Mouse (Mus musculus) forebrain, embryonic 12.5 days (tissue): ENCODE data around the gene Pawr. TPM values are rescaled to one million over a fixed set of nuclear protein-coding genes. Genes with fewer than 3 reads are reported as not detected.
A peak's percentile ranks its signal among the peaks of the same experiment; 100 is the strongest.

ENCODE experiments used
- ATAC-seq: fragments of 200-750 bp; cut with Nextera tagmentation; 2 replicates; pipeline ENCODE4 v1.8.0; 2017; ENCODE audit warnings: moderate TSS enrichment; ENCODE audit not compliant: low FRiP score
- H3K27ac ChIP-seq: fragments of 300-500 bp; sonication (generic); 2 replicates; pipeline ENCODE4 v1.5.1; 2016; ENCODE audit warnings: mild to moderate bottlenecking
- H3K27me3 ChIP-seq: fragments of 300-500 bp; sonication (generic); 2 replicates; pipeline ENCODE4 v1.6.1; 2016; ENCODE audit warnings: mild to moderate bottlenecking
- H3K36me3 ChIP-seq: fragments of 300-500 bp; sonication (generic); replicated peaks from 2 replicates; pipeline ENCODE4 v1.6.1; 2016; ENCODE audit warnings: mild to moderate bottlenecking
- H3K4me1 ChIP-seq: fragments of 300-500 bp; sonication (generic); 2 replicates; pipeline ENCODE4 v1.6.1; 2016
- H3K4me2 ChIP-seq: fragments of 300-500 bp; sonication (generic); 2 replicates; pipeline ENCODE4 v1.6.1; 2016; ENCODE audit warnings: mild to moderate bottlenecking, moderate library complexity
- H3K4me3 ChIP-seq: fragments of 300-500 bp; sonication (generic); replicated peaks from 2 replicates; pipeline ENCODE4 v1.5.1; 2016; ENCODE audit warnings: mild to moderate bottlenecking
- H3K9ac ChIP-seq: fragments of 300-500 bp; sonication (generic); 2 replicates; pipeline ENCODE4 v1.6.1; 2016; ENCODE audit warnings: mild to moderate bottlenecking
- H3K9me3 ChIP-seq: fragments of 300-500 bp; sonication (generic); 2 replicates; pipeline ENCODE4 v1.6.1; 2016
- WGBS: fragments of 180-500 bp; shearing (Covaris S2); methylation state at CpG from one replicate; pipeline ENCODE4 v1.1.7; 2016; 5-methylcytosine and 5-hydroxymethylcytosine counted together
- polyA plus RNA-seq: library from polyadenylated mRNA; unstranded; fragments of >200 nt; fragmentation: Nextera tagmentation; extraction: Ambion mirVana; gene quantifications from 2 replicates; pipeline ENCODE4 v1.2.1, GENCODE M21; 2016

The Pawr gene
- polyA plus RNA-seq, 1 experiment from 2014 or later = 13.3 TPM

DNA sequence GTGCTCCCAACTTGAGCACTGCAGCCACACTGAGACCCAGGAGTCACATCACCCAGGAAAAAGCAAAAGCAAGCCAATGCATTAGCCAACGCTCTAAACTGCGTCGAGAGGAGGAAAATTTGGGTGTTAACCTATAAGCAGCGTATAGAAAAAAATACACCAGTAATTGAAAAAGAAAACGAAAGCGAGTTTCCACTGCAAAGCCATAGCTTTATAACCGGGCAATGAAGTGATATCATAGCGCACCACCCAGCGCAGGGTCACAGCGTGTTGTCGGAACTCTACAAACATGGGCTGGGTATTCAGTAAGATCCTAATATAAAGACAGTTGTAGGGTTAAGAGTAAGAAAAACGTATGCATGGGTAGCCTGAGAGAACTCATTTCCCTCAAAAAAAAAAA lies 2.9 kb upstream of the Pawr start:
- Histone ChIP-seq H3K9ac (no peak overlapping the region), H3K27ac (no peak overlapping the region), H3K4me2 (no peak overlapping the region), H3K36me3 (no peaks in the 10 kb centered on the region), H3K4me1 (peaks cover 12% of the 10 kb centered on the region), H3K9me3 (no peaks in the 10 kb centered on the region), H3K4me3 (no peak overlapping the region), H3K27me3 (peaks cover 18% of the 10 kb centered on the region)
- 87% methylated on average over 12 of the region's 12 CpGs for WGBS
- no peak for ATAC-seq

DNA sequence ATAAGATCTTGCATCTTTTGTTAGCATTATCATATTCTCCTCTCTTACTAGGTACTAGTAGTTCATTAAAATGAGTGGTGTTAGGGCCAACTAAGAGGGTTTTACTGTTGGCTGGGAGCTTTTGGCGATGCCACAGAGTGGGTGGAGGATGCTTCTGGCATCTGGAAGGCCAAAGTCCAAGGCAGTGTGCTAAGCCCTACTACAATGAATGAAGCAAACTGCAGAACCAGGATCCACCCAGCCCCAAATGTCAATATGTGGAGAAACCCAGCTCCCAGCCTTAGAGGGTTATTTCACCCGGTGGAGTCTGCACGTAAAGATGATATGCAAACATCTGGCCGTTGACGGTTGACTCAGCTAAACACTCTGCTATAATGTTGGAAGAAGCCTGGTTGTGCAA lies 2.1 kb upstream of the Pawr start:
- ATAC-seq = no peak
- 90% methylated on average over 5 of the region's 5 CpGs for WGBS

GRCm38 (mm10) chr10:108330964-108331363 lies 957 bp upstream of the Pawr start:
- no peak overlapping the region; the same call in 1 of the 2 replicates for H3K4me3 ChIP-seq
- H3K4me1 ChIP-seq = peaks cover 16% of the 10 kb centered on the region
- H3K4me2 ChIP-seq = peak overlapping the region; percentile 93
- no peak for ATAC-seq
- peaks cover 18% of the 10 kb centered on the region for H3K27me3 ChIP-seq
- no peaks in the 10 kb centered on the region for H3K9me3 ChIP-seq
- H3K27ac ChIP-seq = no peak overlapping the region
- 6% methylated on average over 10 of the region's 10 CpGs for WGBS
- H3K36me3 ChIP-seq = no peaks in the 10 kb centered on the region
- no peak overlapping the region for H3K9ac ChIP-seq

More for the DNA sequence above, 2.1 kb upstream of the Pawr start:
- no peak overlapping the region for H3K9ac ChIP-seq
- no peaks in the 10 kb centered on the region for H3K36me3 ChIP-seq
- H3K4me2 ChIP-seq = no peak overlapping the region
- H3K27ac ChIP-seq = no peak overlapping the region
- no peaks in the 10 kb centered on the region for H3K9me3 ChIP-seq
- peaks cover 18% of the 10 kb centered on the region for H3K27me3 ChIP-seq
- no peak overlapping the region for H3K4me3 ChIP-seq
- H3K4me1 ChIP-seq = peaks cover 16% of the 10 kb centered on the region

GRCm38 (mm10) chr10:108332571-108333541 lies 935 bp downstream of the Pawr start:
- Histone ChIP-seq H3K4me3 (peak overlapping the region; percentile 86), H3K27ac (peak overlapping the region; percentile 75), H3K9me3 (no peaks in the 10 kb centered on the region), H3K4me1 (peaks cover 16% of the 10 kb centered on the region), H3K9ac (peak overlapping the region; percentile 80), H3K27me3 (peaks cover 18% of the 10 kb centered on the region), H3K36me3 (no peaks in the 10 kb centered on the region), H3K4me2 (peak overlapping the region; percentile 93)
- ATAC-seq = peak; percentile 60
- under 1% methylated on average over 125 of the region's 129 CpGs for WGBS

DNA sequence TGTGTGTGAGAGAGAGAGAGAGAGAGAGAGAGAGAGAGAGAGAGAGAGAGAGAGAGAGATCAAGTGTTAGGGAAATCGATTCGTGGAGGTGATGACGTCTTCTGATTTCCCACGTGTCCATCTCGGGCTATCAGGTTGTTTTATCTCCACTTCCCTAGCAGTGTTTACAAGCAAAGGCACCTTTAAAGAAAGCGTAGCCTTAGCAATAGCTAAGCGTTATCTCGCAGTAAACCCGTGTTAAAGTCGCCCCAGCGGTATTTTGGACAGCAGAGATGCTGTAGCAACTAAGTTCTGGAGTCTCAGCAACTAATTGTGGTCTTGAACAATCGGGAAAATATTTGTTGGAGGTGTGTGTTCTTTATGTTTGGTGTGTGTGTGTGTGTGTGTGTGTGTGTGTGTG lies 1.7 kb downstream of the Pawr start:
- ATAC-seq = no peak
- 3% methylated on average over 12 of the region's 12 CpGs for WGBS
- peak overlapping the region; percentile 80 for H3K9ac ChIP-seq
- peak overlapping the region; percentile 86 for H3K4me3 ChIP-seq
- peak overlapping the region; percentile 93 for H3K4me2 ChIP-seq
- H3K27ac ChIP-seq = no peak overlapping the region
- H3K9me3 ChIP-seq = no peaks in the 10 kb centered on the region
- peaks cover 23% of the 10 kb centered on the region for H3K4me1 ChIP-seq
- H3K27me3 ChIP-seq = peaks cover 14% of the 10 kb centered on the region
- H3K36me3 ChIP-seq = no peaks in the 10 kb centered on the region

DNA sequence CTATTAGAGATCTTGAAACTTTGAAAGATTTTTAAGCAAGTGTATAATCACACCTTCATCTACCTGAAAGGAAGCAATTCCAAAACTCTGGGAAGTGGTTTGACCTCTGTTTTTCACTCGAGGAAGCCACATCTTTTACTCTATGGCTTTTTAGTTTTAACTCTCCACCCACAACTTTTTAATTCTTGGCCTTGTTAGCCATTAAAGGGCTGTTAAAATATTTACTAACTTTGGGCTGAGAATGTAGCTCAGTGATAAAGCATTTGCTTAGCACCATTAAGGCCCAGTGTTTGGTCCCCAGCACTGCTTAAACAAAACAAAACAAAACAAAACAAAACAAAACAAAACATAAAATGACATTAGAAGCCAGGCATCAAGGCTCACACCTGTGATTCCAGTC lies 2.2 kb downstream of the Pawr start:
- peak overlapping the region; percentile 93 for H3K4me2 ChIP-seq
- 35% methylated on average over 1 of the region's 1 CpGs for WGBS
- no peak for ATAC-seq
- peaks cover 14% of the 10 kb centered on the region for H3K27me3 ChIP-seq
- peaks cover 28% of the 10 kb centered on the region for H3K4me1 ChIP-seq
- peak overlapping the region; percentile 86 for H3K4me3 ChIP-seq
- H3K9ac ChIP-seq = no peak overlapping the region
- H3K36me3 ChIP-seq = no peaks in the 10 kb centered on the region
- H3K9me3 ChIP-seq = no peaks in the 10 kb centered on the region
- H3K27ac ChIP-seq = no peak overlapping the region

DNA sequence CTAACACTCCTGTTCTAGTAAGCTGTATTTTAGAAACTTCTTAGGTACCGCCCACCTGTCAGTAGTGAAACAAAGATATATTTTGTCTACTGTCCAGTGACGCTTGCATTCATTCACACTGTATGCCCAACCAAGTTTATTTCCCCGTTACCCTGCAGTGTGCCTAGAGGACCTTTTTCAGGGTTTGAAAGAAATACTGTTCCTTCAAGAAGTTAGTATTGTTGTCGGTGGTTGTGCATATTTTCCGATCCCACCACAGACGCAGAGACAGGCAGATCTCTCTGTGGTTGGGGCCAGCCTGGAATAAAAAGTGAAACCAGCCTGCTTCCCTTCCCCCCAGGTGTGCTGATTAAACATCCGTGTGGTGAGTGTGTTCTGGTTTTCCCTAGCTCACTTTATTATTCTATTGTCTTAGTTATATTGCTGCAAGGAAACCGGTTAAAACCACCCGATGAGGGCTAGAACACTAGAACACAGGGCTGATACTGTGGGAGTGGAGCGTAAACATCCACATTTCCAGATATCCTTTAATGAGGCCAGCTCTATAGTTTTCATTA lies 3.9 kb downstream of the Pawr start:
- H3K4me1 ChIP-seq = peaks cover 30% of the 10 kb centered on the region
- ATAC-seq = no peak
- no peak overlapping the region for H3K4me3 ChIP-seq
- H3K9me3 ChIP-seq = no peaks in the 10 kb centered on the region
- 85% methylated on average over 10 of the region's 10 CpGs for WGBS
- peaks cover 5% of the 10 kb centered on the region for H3K27me3 ChIP-seq
- H3K9ac ChIP-seq = no peak overlapping the region
- H3K27ac ChIP-seq = no peak overlapping the region
- H3K4me2 ChIP-seq = no peak overlapping the region
- H3K36me3 ChIP-seq = no peaks in the 10 kb centered on the region

GRCm38 (mm10) chr10:108336581-108336980 lies 4.7 kb downstream of the Pawr start:
- Histone ChIP-seq H3K27me3 (no peaks in the 10 kb centered on the region), H3K4me1 (peaks cover 29% of the 10 kb centered on the region), H3K27ac (no peak overlapping the region), H3K9ac (no peak overlapping the region), H3K36me3 (0 out of 2 replicates have a peak, but pooled peaks cover 3% of the 10 kb centered on the region), H3K9me3 (no peaks in the 10 kb centered on the region), H3K4me2 (no peak overlapping the region), H3K4me3 (no peak overlapping the region)
- 87% methylated on average over 9 of the region's 9 CpGs for WGBS
- ATAC-seq = no peak

GRCm38 (mm10) chr10:108338055-108338961 lies 6.4 kb downstream of the Pawr start:
- Histone ChIP-seq H3K9me3 (no peaks in the 10 kb centered on the region), H3K4me1 (peaks cover 25% of the 10 kb centered on the region), H3K9ac (no peak overlapping the region), H3K4me3 (no peak overlapping the region), H3K36me3 (0 out of 2 replicates have a peak, but pooled peaks cover 3% of the 10 kb centered on the region), H3K27me3 (no peaks in the 10 kb centered on the region), H3K4me2 (0 out of 2 replicates have a peak overlapping the region, but pooled peaks have one; percentile 1), H3K27ac (peak overlapping the region; percentile 31; the same call in 1 of the 2 replicates)
- ATAC-seq = peak; percentile 61; the same call in 1 of the 2 replicates
- 44% methylated on average over 22 of the region's 22 CpGs for WGBS

DNA sequence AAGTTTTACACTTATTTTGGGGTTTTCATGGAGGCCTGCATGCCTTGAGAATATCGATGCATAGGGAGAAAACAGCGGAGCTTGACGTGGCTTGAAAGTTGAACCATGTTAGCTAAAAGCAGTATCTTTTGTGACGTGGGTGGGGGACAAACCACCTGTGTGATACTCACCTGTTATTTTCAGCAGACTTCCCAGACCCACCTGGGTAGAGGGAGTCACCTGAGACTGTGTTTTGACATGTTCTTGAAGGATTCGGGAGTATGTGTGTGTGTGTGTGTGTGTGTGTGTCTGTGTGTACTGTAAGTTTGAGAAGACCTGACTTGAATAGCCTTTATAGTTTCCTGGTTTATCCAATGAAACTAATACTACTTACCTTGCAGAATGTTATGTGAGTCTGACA lies 7.2 kb downstream of the Pawr start:
- 76% methylated on average over 5 of the region's 5 CpGs for WGBS
- Histone ChIP-seq H3K27me3 (no peaks in the 10 kb centered on the region), H3K4me1 (peaks cover 17% of the 10 kb centered on the region), H3K4me2 (no peak overlapping the region), H3K9me3 (no peaks in the 10 kb centered on the region), H3K4me3 (no peak overlapping the region), H3K27ac (no peak overlapping the region), H3K36me3 (0 out of 2 replicates have a peak, but pooled peaks cover 3% of the 10 kb centered on the region), H3K9ac (no peak overlapping the region)
- ATAC-seq = no peak

GRCm38 (mm10) chr10:108339872-108340271 lies 8.0 kb downstream of the Pawr start:
- H3K4me2 ChIP-seq = no peak overlapping the region
- H3K27ac ChIP-seq = no peak overlapping the region
- peaks cover 15% of the 10 kb centered on the region for H3K4me1 ChIP-seq
- WGBS = 90% methylated on average over 4 of the region's 4 CpGs
- H3K4me3 ChIP-seq = no peak overlapping the region
- no peaks in the 10 kb centered on the region for H3K9me3 ChIP-seq
- 0 out of 2 replicates have a peak, but pooled peaks cover 3% of the 10 kb centered on the region for H3K36me3 ChIP-seq
- ATAC-seq = no peak
- no peak overlapping the region for H3K9ac ChIP-seq
- no peaks in the 10 kb centered on the region for H3K27me3 ChIP-seq

DNA sequence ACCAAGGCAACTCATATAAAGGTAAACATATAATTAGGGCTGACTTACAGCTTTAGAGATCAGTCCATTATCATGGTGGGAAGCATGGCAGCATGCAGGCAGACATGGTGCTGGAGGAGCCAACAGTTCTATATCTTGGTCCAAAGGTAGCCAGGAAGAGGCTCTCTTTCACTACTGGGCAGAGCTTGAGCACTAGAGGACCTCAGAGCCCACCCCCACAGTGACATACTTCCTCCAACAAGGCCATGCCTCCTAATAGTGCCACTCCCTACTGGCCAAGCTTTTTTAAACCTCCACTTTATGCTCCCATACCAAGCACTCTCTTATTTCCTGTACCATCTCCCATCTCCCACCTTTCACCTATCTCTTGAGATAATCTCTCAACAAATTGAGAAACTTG lies 11.8 kb downstream of the Pawr start:
- no peak overlapping the region for H3K4me2 ChIP-seq
- no peak overlapping the region for H3K4me3 ChIP-seq
- H3K27ac ChIP-seq = no peak overlapping the region
- peaks cover 7% of the 10 kb centered on the region for H3K4me1 ChIP-seq
- no peaks in the 10 kb centered on the region for H3K9me3 ChIP-seq
- ATAC-seq = no peak
- peaks cover 10% of the 10 kb centered on the region; the same call in 1 of the 2 replicates for H3K36me3 ChIP-seq
- H3K9ac ChIP-seq = no peak overlapping the region
- H3K27me3 ChIP-seq = no peaks in the 10 kb centered on the region
